Mouse (Mus musculus): ENCODE data around the gene Klhl10. TPM values are rescaled to one million over a fixed set of nuclear protein-coding genes. Genes with fewer than 3 reads are reported as not detected.

Klhl10 gene
- polyA plus RNA-seq (2016; fragmentation: Nextera tagmentation; extraction: Ambion mirVana), result 0.65 and 0.76 TPM in 2 replicates

GRCm38 (mm10) chr11:100441797-100442196, at the start of gene Klhl10, which contains the start of gene Nt5c3b:
Gene Klhl10 (plus strand): TSS chr11:100441917.
Gene Nt5c3b (minus strand): TSS chr11:100441808.
- Histone ChIP-seq H3K9ac (peak within 1 kb of the TSS; percentile 93), H3K4me2 (peak within 1 kb of the TSS; percentile 80)
- WGBS, result 83% methylated on average over 8 of the region's 8 CpGs

GRCm38 (mm10) chr11:100392958-100393357, 48.8 kb upstream of the Klhl10 start:
- no peak overlapping the region for H3K4me3 ChIP-seq
- 78% methylated on average over 5 of the region's 5 CpGs for WGBS
- H3K9me3 ChIP-seq (replicated peaks), result no peaks in the 10 kb centered on the region
- no peaks in the 10 kb centered on the region for H3K27me3 ChIP-seq (replicated peaks)
- peaks cover 89% of the 10 kb centered on the region for H3K4me1 ChIP-seq (replicated peaks)
- H3K36me3 ChIP-seq, result peaks cover 15% of the 10 kb centered on the region
- H3K4me2 ChIP-seq, result no peak overlapping the region
- no peak for ATAC-seq (ENCODE audit: insufficient number of reproducible peaks, low FRiP score)
- H3K27ac ChIP-seq (ENCODE audit: poor library complexity, severe bottlenecking), result peak overlapping the region; percentile 3; the same call in 1 of the 2 replicates
- no peak overlapping the region for H3K9ac ChIP-seq

More at GRCm38 (mm10) chr11:100441797-100442196, at the start of gene Klhl10, which contains the start of gene Nt5c3b:
- ATAC-seq (ENCODE audit: insufficient number of reproducible peaks, low FRiP score), result no peak
- peaks cover 13% of the 10 kb centered on the region for H3K4me1 ChIP-seq (replicated peaks)
- no peaks in the 10 kb centered on the region for H3K9me3 ChIP-seq (replicated peaks)
- no peaks in the 10 kb centered on the region for H3K27me3 ChIP-seq (replicated peaks)
- H3K27ac ChIP-seq (ENCODE audit: poor library complexity, severe bottlenecking), result peak within 1 kb of the TSS; percentile 20; the same call in 1 of the 2 replicates
- H3K4me3 ChIP-seq, result peak within 1 kb of the TSS; percentile 73
- H3K36me3 ChIP-seq, result peaks cover 24% of the 10 kb centered on the region

GRCm38 (mm10) chr11:100393733-100394132, 48.0 kb upstream of the Klhl10 start:
- no peak overlapping the region for H3K4me3 ChIP-seq
- H3K36me3 ChIP-seq, result peaks cover 15% of the 10 kb centered on the region
- H3K4me1 ChIP-seq (replicated peaks), result peaks cover 84% of the 10 kb centered on the region
- WGBS, result 63% methylated on average over 7 of the region's 7 CpGs
- peak overlapping the region; percentile 34 for H3K4me2 ChIP-seq
- H3K9me3 ChIP-seq (replicated peaks), result no peaks in the 10 kb centered on the region
- no peak overlapping the region for H3K27ac ChIP-seq (ENCODE audit: poor library complexity, severe bottlenecking)
- no peaks in the 10 kb centered on the region for H3K27me3 ChIP-seq (replicated peaks)
- no peak for ATAC-seq (ENCODE audit: insufficient number of reproducible peaks, low FRiP score)
- peak overlapping the region; percentile 16; the same call in 1 of the 2 replicates for H3K9ac ChIP-seq

GRCm38 (mm10) chr11:100394353-100395074, 47.2 kb upstream of the Klhl10 start:
- Histone ChIP-seq H3K4me3 (peak overlapping the region; percentile 92), H3K4me1 (replicated peaks) (peaks cover 82% of the 10 kb centered on the region), H3K9me3 (replicated peaks) (no peaks in the 10 kb centered on the region), H3K27ac (ENCODE audit: poor library complexity, severe bottlenecking) (peak overlapping the region; percentile 84), H3K9ac (peak overlapping the region; percentile 95), H3K4me2 (peak overlapping the region; percentile 81), H3K27me3 (replicated peaks) (no peaks in the 10 kb centered on the region), H3K36me3 (peaks cover 15% of the 10 kb centered on the region)
- no peak for ATAC-seq (ENCODE audit: insufficient number of reproducible peaks, low FRiP score)
- 64% methylated on average over 5 of the region's 5 CpGs for WGBS

GRCm38 (mm10) chr11:100395200-100395599, 46.5 kb upstream of the Klhl10 start:
- Histone ChIP-seq H3K9me3 (replicated peaks) (no peaks in the 10 kb centered on the region), H3K27me3 (replicated peaks) (no peaks in the 10 kb centered on the region), H3K27ac (ENCODE audit: poor library complexity, severe bottlenecking) (peak overlapping the region; percentile 84), H3K4me1 (replicated peaks) (peaks cover 81% of the 10 kb centered on the region), H3K36me3 (peaks cover 15% of the 10 kb centered on the region), H3K4me3 (peak overlapping the region; percentile 92), H3K4me2 (peak overlapping the region; percentile 81), H3K9ac (peak overlapping the region; percentile 95)
- WGBS, result 5% methylated on average over 11 of the region's 11 CpGs
- no peak for ATAC-seq (ENCODE audit: insufficient number of reproducible peaks, low FRiP score)

GRCm38 (mm10) chr11:100395861-100396631, 45.7 kb upstream of the Klhl10 start:
- Histone ChIP-seq H3K36me3 (peaks cover 15% of the 10 kb centered on the region), H3K9me3 (replicated peaks) (no peaks in the 10 kb centered on the region), H3K27ac (ENCODE audit: poor library complexity, severe bottlenecking) (peak overlapping the region; percentile 84), H3K9ac (peak overlapping the region; percentile 95), H3K4me3 (peak overlapping the region; percentile 92), H3K4me2 (peak overlapping the region; percentile 81), H3K27me3 (replicated peaks) (no peaks in the 10 kb centered on the region), H3K4me1 (replicated peaks) (peaks cover 81% of the 10 kb centered on the region)
- ATAC-seq (ENCODE audit: insufficient number of reproducible peaks, low FRiP score), result no peak
- WGBS, result 15% methylated on average over 17 of the region's 17 CpGs

- H3K9me3 ChIP-seq (replicated peaks), result no peaks in the 10 kb centered on the region
- peak overlapping the region; percentile 95 for H3K9ac ChIP-seq
- peak overlapping the region; percentile 92 for H3K4me3 ChIP-seq
- peak overlapping the region; percentile 81 for H3K4me2 ChIP-seq
- ATAC-seq (ENCODE audit: insufficient number of reproducible peaks, low FRiP score), result peak; percentile 12
- no peaks in the 10 kb centered on the region for H3K27me3 ChIP-seq (replicated peaks)
- peaks cover 12% of the 10 kb centered on the region for H3K36me3 ChIP-seq
- 2% methylated on average over 42 of the region's 42 CpGs for WGBS
- peak overlapping the region; percentile 84 for H3K27ac ChIP-seq (ENCODE audit: poor library complexity, severe bottlenecking)
- peaks cover 81% of the 10 kb centered on the region for H3K4me1 ChIP-seq (replicated peaks)
Observed at GRCm38 (mm10) chr11:100396886-100397599, 44.7 kb upstream of the Klhl10 start.

GRCm38 (mm10) chr11:100397600-100398389, 43.9 kb upstream of the Klhl10 start, which contains the start of gene Jup:
Gene Jup (minus strand): TSS chr11:100397763.
- 1% methylated on average over 37 of the region's 37 CpGs for WGBS
- Histone ChIP-seq H3K27ac (ENCODE audit: poor library complexity, severe bottlenecking) (peak within 1 kb of the TSS; percentile 84), H3K9ac (peak within 1 kb of the TSS; percentile 95)

GRCm38 (mm10) chr11:100398517-100398916, 43.2 kb upstream of the Klhl10 start:
- ATAC-seq (ENCODE audit: insufficient number of reproducible peaks, low FRiP score), result no peak
- no peak overlapping the region for H3K4me2 ChIP-seq
- no peaks in the 10 kb centered on the region for H3K36me3 ChIP-seq
- H3K4me3 ChIP-seq, result no peak overlapping the region
- H3K9me3 ChIP-seq (replicated peaks), result no peaks in the 10 kb centered on the region
- 89% methylated on average over 7 of the region's 7 CpGs for WGBS
- H3K4me1 ChIP-seq (replicated peaks), result peaks cover 81% of the 10 kb centered on the region
- H3K9ac ChIP-seq, result no peak overlapping the region
- H3K27ac ChIP-seq (ENCODE audit: poor library complexity, severe bottlenecking), result no peak overlapping the region
- H3K27me3 ChIP-seq (replicated peaks), result no peaks in the 10 kb centered on the region

More at GRCm38 (mm10) chr11:100397600-100398389, 43.9 kb upstream of the Klhl10 start, which contains the start of gene Jup:
- Histone ChIP-seq H3K4me1 (replicated peaks) (peaks cover 81% of the 10 kb centered on the region), H3K36me3 (peaks cover 7% of the 10 kb centered on the region), H3K4me2 (peak within 1 kb of the TSS; percentile 81), H3K9me3 (replicated peaks) (no peaks in the 10 kb centered on the region), H3K4me3 (peak within 1 kb of the TSS; percentile 92), H3K27me3 (replicated peaks) (no peaks in the 10 kb centered on the region)
- peak; percentile 97 for ATAC-seq (ENCODE audit: insufficient number of reproducible peaks, low FRiP score)

GRCm38 (mm10) chr11:100399320-100399719, 42.4 kb upstream of the Klhl10 start:
- no peak for ATAC-seq (ENCODE audit: insufficient number of reproducible peaks, low FRiP score)
- 63% methylated on average over 9 of the region's 9 CpGs for WGBS
- no peaks in the 10 kb centered on the region for H3K36me3 ChIP-seq
- no peak overlapping the region for H3K4me2 ChIP-seq
- H3K4me1 ChIP-seq (replicated peaks), result peaks cover 81% of the 10 kb centered on the region
- H3K9ac ChIP-seq, result no peak overlapping the region
- no peak overlapping the region for H3K27ac ChIP-seq (ENCODE audit: poor library complexity, severe bottlenecking)
- H3K27me3 ChIP-seq (replicated peaks), result no peaks in the 10 kb centered on the region
- H3K9me3 ChIP-seq (replicated peaks), result no peaks in the 10 kb centered on the region
- H3K4me3 ChIP-seq, result no peak overlapping the region
